Mouse (Mus musculus): ENCODE results near the gene Zfp653. TPM values are rescaled to one million over a fixed set of nuclear protein-coding genes. Genes with fewer than 3 reads are reported as not detected.

Gene Zfp653
- polyA plus RNA-seq, 1 experiment: 8.0 TPM

DNA sequence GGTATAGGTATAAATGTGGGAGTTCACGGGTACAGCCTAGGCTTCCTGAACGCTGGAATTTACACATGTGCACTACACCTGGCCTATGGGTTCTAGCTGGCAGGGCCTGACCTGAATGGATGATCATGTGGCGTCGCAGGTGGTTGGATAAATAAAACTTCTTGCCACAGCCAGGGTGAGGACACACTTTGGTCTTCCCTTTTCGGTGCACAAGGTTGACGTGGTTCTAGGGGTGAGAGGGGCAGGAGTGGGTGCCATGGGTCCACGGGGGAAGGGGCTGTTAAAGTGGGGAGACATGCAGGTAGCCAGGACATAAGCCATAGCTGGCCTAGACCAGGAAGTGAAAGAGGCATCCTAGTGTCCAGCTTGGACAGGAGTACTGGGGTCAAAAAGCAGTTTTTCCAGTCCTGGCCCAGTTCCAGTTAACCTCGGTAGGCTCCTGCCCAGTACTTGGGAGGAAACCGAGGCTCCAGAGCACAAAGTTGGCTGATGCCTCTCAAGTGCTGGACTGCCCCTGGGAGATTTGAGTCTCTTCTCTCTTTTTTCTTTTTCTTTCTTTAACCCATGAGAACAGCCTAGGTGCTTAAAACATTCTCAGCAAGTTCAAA lies 14.8 kb downstream of the Zfp653 start:
- H3K4me3 ChIP-seq (ENCODE audit: insufficient read depth, poor library complexity, severe bottlenecking): no peak overlapping the region
- no peak for TF ChIP-seq MYOD1 (IDR thresholded peaks at IDR 0.05; ENCODE audit: control insufficient read depth, insufficient read length, low read depth)
- no peak for TF ChIP-seq CTCF (IDR thresholded peaks at IDR 0.05; ENCODE audit: control insufficient read depth, insufficient read depth, insufficient read length)
- no peak for TF ChIP-seq MYOG (IDR thresholded peaks at IDR 0.05; ENCODE audit: control insufficient read depth, extremely low read depth, insufficient read length)
- no peak for TF ChIP-seq USF1 (IDR thresholded peaks at IDR 0.05; ENCODE audit: low read depth)
- peaks cover 13% of the 10 kb centered on the region for H3K27me3 ChIP-seq (ENCODE audit: control insufficient read depth, insufficient read depth, insufficient read length)
- no peaks in the 10 kb centered on the region for H3K79me2 ChIP-seq (ENCODE audit: control insufficient read depth, insufficient read depth)
- H3K79me3 ChIP-seq (ENCODE audit: low read depth): no peaks in the 10 kb centered on the region
- peaks cover 7% of the 10 kb centered on the region for H3K36me3 ChIP-seq (ENCODE audit: control insufficient read depth, insufficient read depth)
- no peak overlapping the region for H3ac ChIP-seq (ENCODE audit: control insufficient read depth, insufficient read length, low read depth)

DNA sequence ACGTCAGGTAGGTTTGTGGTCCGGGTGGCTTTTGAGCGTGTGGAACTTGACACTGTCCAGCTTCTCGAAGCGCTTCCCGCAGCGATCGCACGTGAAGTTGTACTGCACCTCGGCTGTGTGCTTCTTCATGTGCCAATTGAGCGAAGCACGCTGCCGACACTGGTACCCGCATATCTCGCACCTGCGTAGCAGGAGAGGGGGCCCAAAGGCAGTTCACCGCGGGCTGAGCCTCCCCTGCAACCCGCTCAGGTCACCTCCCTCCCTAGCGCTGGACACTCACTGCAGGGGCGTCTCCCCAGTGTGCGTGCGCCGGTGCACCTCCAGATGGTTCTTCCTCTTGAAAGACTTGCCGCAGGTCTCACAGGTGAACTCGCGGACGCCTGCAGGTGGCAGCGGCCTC lies 15.5 kb downstream of the Zfp653 start:
- no peak overlapping the region for H3ac ChIP-seq (ENCODE audit: control insufficient read depth, insufficient read length, low read depth)
- H3K36me3 ChIP-seq (ENCODE audit: control insufficient read depth, insufficient read depth): peaks cover 7% of the 10 kb centered on the region
- no peaks in the 10 kb centered on the region for H3K79me2 ChIP-seq (ENCODE audit: control insufficient read depth, insufficient read depth)
- no peaks in the 10 kb centered on the region for H3K79me3 ChIP-seq (ENCODE audit: low read depth)
- TF ChIP-seq MAX (IDR thresholded peaks at IDR 0.05) (no peak), MYOG (IDR thresholded peaks at IDR 0.05; ENCODE audit: control insufficient read depth, extremely low read depth, insufficient read length) (no peak), FOSL1 (IDR thresholded peaks at IDR 0.05; ENCODE audit: insufficient read depth, low read length, poor library complexity, severe bottlenecking) (no peak), CEBPB (IDR thresholded peaks at IDR 0.05; ENCODE audit: low read depth) (no peak), MYOD1 (IDR thresholded peaks at IDR 0.05; ENCODE audit: control insufficient read depth, insufficient read length, low read depth) (no peak), CTCF (IDR thresholded peaks at IDR 0.05; ENCODE audit: control insufficient read depth, insufficient read depth, insufficient read length) (no peak), USF1 (IDR thresholded peaks at IDR 0.05; ENCODE audit: low read depth) (no peak)
- H3K4me3 ChIP-seq (ENCODE audit: insufficient read depth, poor library complexity, severe bottlenecking): no peak overlapping the region
- H3K27me3 ChIP-seq (ENCODE audit: control insufficient read depth, insufficient read depth, insufficient read length): peaks cover 20% of the 10 kb centered on the region

DNA sequence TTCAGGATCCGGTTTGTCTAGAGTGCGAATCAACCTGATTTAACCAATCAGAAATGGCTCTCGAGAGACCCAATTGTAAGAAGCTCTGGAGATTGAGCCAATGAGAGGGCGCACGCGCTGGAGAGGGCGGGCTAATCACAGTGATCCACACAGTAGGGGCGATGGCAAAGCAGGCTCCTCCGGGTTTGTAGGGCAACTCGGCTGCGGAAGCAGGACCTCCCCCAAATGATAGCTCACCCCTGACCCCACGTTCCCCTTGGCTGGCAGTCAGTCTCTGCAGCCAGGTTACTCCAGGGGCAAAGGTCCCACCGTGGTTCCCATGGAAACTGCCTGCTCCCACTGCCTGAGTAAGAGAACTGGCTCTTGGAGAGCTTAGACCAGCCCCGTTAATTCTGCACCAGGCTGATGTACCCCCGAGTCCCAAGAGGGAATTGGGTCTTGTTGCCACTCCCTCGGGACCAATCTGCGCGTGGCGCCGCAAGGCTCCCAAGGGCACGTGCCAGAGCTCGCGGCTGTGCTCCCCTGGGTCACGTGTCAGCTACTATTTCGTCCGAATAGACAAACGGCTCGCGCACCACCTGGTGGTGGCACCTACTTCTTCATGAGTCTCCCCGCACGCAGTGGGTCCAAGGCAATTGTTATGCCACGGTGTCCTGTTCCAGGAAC lies 16.6 kb downstream of the Zfp653 start:
- peaks cover 28% of the 10 kb centered on the region for H3K27me3 ChIP-seq (ENCODE audit: control insufficient read depth, insufficient read depth, insufficient read length)
- H3K4me3 ChIP-seq (ENCODE audit: insufficient read depth, poor library complexity, severe bottlenecking): no peak overlapping the region

DNA sequence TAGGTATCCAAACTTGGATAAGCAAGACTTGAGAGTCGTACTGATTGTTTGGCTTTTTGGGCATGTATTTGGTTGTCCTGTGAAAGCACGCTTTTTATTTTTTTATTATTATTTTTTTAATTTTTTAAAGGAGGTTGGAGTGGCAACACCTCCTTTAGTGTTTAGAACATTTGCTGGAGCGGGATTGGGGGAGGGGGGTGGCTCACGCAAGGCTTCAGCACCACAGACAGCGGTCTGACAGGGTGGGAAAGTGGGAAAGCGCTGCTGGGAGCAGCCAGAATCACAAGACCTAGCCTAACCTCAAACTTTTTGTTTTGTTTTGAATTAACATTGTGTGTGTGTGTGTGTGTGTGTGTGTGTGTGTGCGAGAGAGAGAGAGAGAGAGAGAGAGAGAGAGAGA lies 17.5 kb downstream of the Zfp653 start:
- H3K36me3 ChIP-seq (ENCODE audit: control insufficient read depth, insufficient read depth): peaks cover 6% of the 10 kb centered on the region

More for the DNA sequence above, 16.6 kb downstream of the Zfp653 start:
- H3ac ChIP-seq (ENCODE audit: control insufficient read depth, insufficient read length, low read depth): no peak overlapping the region
- TF ChIP-seq USF1 (IDR thresholded peaks at IDR 0.05; ENCODE audit: low read depth) (peak; percentile 66), CTCF (IDR thresholded peaks at IDR 0.05; ENCODE audit: control insufficient read depth, insufficient read depth, insufficient read length) (no peak), MAX (IDR thresholded peaks at IDR 0.05) (no peak)
- no peaks in the 10 kb centered on the region for H3K79me2 ChIP-seq (ENCODE audit: control insufficient read depth, insufficient read depth)
- H3K36me3 ChIP-seq (ENCODE audit: control insufficient read depth, insufficient read depth): peaks cover 7% of the 10 kb centered on the region
- H3K79me3 ChIP-seq (ENCODE audit: low read depth): no peaks in the 10 kb centered on the region

DNA sequence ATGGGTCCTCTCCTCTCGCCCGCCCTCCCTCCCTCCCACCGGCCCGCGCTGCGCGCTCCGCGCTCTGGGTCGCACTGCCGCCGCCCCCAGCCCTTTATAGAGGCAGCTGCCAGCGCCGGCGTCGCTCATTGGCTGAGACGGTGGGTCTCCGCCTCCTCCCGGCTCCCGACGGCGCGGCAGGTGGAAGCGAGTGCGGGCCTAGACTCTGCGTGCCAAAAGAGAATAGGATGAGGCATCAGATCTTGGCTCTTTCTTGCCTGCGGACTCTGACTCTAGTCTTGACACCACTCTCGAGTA lies 19.3 kb downstream of the Zfp653 start, which contains the start of gene Elavl3:
Elavl3 (minus strand) TSS at position 66 of the 297 bp plus-strand sequence.
- no peak within 1 kb of the TSS for H3K4me3 ChIP-seq (ENCODE audit: insufficient read depth, poor library complexity, severe bottlenecking)
- peaks cover 52% of the 10 kb centered on the region for H3K27me3 ChIP-seq (ENCODE audit: control insufficient read depth, insufficient read depth, insufficient read length)
- H3ac ChIP-seq (ENCODE audit: control insufficient read depth, insufficient read length, low read depth): no peak within 1 kb of the TSS
- no peaks in the 10 kb centered on the region for H3K79me2 ChIP-seq (ENCODE audit: control insufficient read depth, insufficient read depth)
- no peak for TF ChIP-seq CTCF (IDR thresholded peaks at IDR 0.05; ENCODE audit: control insufficient read depth, insufficient read depth, insufficient read length)
- no peak for TF ChIP-seq USF1 (IDR thresholded peaks at IDR 0.05; ENCODE audit: low read depth)
- TF ChIP-seq MYOD1 (IDR thresholded peaks at IDR 0.05; ENCODE audit: control insufficient read depth, insufficient read length, low read depth): no peak
- no peak for TF ChIP-seq CEBPB (IDR thresholded peaks at IDR 0.05; ENCODE audit: low read depth)
- H3K36me3 ChIP-seq (ENCODE audit: control insufficient read depth, insufficient read depth): no peaks in the 10 kb centered on the region
- no peaks in the 10 kb centered on the region for H3K79me3 ChIP-seq (ENCODE audit: low read depth)

More for the DNA sequence above, 17.5 kb downstream of the Zfp653 start:
- Histone ChIP-seq H3K27me3 (ENCODE audit: control insufficient read depth, insufficient read depth, insufficient read length) (peaks cover 37% of the 10 kb centered on the region), H3K4me3 (ENCODE audit: insufficient read depth, poor library complexity, severe bottlenecking) (no peak overlapping the region), H3ac (ENCODE audit: control insufficient read depth, insufficient read length, low read depth) (no peak overlapping the region), H3K79me3 (ENCODE audit: low read depth) (no peaks in the 10 kb centered on the region), H3K79me2 (ENCODE audit: control insufficient read depth, insufficient read depth) (no peaks in the 10 kb centered on the region)
- TF ChIP-seq USF1 (IDR thresholded peaks at IDR 0.05; ENCODE audit: low read depth) (no peak), CEBPB (IDR thresholded peaks at IDR 0.05; ENCODE audit: low read depth) (no peak), CTCF (IDR thresholded peaks at IDR 0.05; ENCODE audit: control insufficient read depth, insufficient read depth, insufficient read length) (no peak), MYOG (IDR thresholded peaks at IDR 0.05; ENCODE audit: control insufficient read depth, extremely low read depth, insufficient read length) (no peak), MAX (IDR thresholded peaks at IDR 0.05) (no peak), MYOD1 (IDR thresholded peaks at IDR 0.05; ENCODE audit: control insufficient read depth, insufficient read length, low read depth) (no peak), FOSL1 (IDR thresholded peaks at IDR 0.05; ENCODE audit: insufficient read depth, low read length, poor library complexity, severe bottlenecking) (no peak)

Data from C2C12 (cell line).